Mouse (Mus musculus) left cerebral cortex, postnatal 10 days (tissue): ENCODE measurements around the gene Apbb2. TPM values are rescaled to one million over a fixed set of nuclear protein-coding genes. Genes with fewer than 3 reads are reported as not detected.

ENCODE experiments used
- DNase-seq, 2 experiments: peaks; one replicate each; pipeline ENCODE4 v3.0.0; 2021 to 2022; ENCODE audit warnings: low spot score in 2 of 2, mixed read lengths in 1 of 2; ENCODE audit errors: extremely low spot score in 1 of 2
- intact Hi-C: fragments of 180-260 bp; cut with DNase I; formaldehyde crosslinking; loops from one replicate; pipeline ENCODE4 v1.15.1; 2025
- total RNA-seq, 2 experiments: library from RNA; stranded (reverse); gene quantifications; 2 replicates each; pipeline ENCODE4 v1.2.3; 2021

Gene Apbb2
- total RNA-seq, 2 experiments from 2014 or later, result 73.7 to 74.4 TPM

- no peak for DNase-seq
- intact Hi-C loops, result no loop called here
Measured at GRCm38 (mm10) chr5:66530361-66530760, 88.2 kb downstream of the Apbb2 start.

- no peak for DNase-seq
- intact Hi-C loops, result no loop called here
Measured at GRCm38 (mm10) chr5:66529631-66530030, 89.0 kb downstream of the Apbb2 start.

GRCm38 (mm10) chr5:66528567-66528966 lies 90.0 kb downstream of the Apbb2 start:
- intact Hi-C loops, result no loop called here
- DNase-seq, result no peak

GRCm38 (mm10) chr5:66527090-66527489 lies 91.5 kb downstream of the Apbb2 start:
- intact Hi-C loops, result no loop called here
- peak in 1 of 2 experiments; percentile 65 for DNase-seq

- no peak for DNase-seq
- intact Hi-C loops, result no loop called here
Measured at GRCm38 (mm10) chr5:66525002-66525401, 93.6 kb downstream of the Apbb2 start.

GRCm38 (mm10) chr5:66523681-66524503 lies 94.7 kb downstream of the Apbb2 start:
- intact Hi-C loops, result no loop called here
- no peak for DNase-seq

- intact Hi-C loops, result no loop called here
- no peak for DNase-seq
Measured at GRCm38 (mm10) chr5:66521250-66521649, 97.3 kb downstream of the Apbb2 start.

GRCm38 (mm10) chr5:66519511-66519910 lies 99.1 kb downstream of the Apbb2 start:
- intact Hi-C loops, result no loop called here
- DNase-seq, result no peak

- intact Hi-C loops, result no loop called here
- DNase-seq, result no peak
Measured at GRCm38 (mm10) chr5:66518411-66519006, 100.1 kb downstream of the Apbb2 start.

- no peak for DNase-seq
- intact Hi-C loops, result no loop called here
Measured at GRCm38 (mm10) chr5:66517503-66517902, 101.1 kb downstream of the Apbb2 start.

GRCm38 (mm10) chr5:66516311-66516710 lies 102.3 kb downstream of the Apbb2 start:
- no peak for DNase-seq
- intact Hi-C loops, result no loop called here

- DNase-seq, result no peak
- intact Hi-C loops, result no loop called here
Measured at GRCm38 (mm10) chr5:66515271-66515670, 103.3 kb downstream of the Apbb2 start.

- intact Hi-C loops, result no loop called here
Measured at GRCm38 (mm10) chr5:66514659-66515058, 103.9 kb downstream of the Apbb2 start.

GRCm38 (mm10) chr5:66513412-66513811 lies 105.2 kb downstream of the Apbb2 start:
- intact Hi-C loops, result no loop called here
- DNase-seq, result no peak

More at GRCm38 (mm10) chr5:66514659-66515058, 103.9 kb downstream of the Apbb2 start:
- DNase-seq, result no peak

GRCm38 (mm10) chr5:66512519-66512918 lies 106.1 kb downstream of the Apbb2 start:
- DNase-seq, result no peak
- intact Hi-C loops, result no loop called here

- peak in 1 of 2 experiments; percentile 66 for DNase-seq
- intact Hi-C loops, result no loop called here
Measured at GRCm38 (mm10) chr5:66510716-66511115, 107.9 kb downstream of the Apbb2 start.

- no peak for DNase-seq
- intact Hi-C loops, result no loop called here
Measured at GRCm38 (mm10) chr5:66509151-66509550, 109.4 kb downstream of the Apbb2 start.

GRCm38 (mm10) chr5:66505578-66505977 lies 113.0 kb downstream of the Apbb2 start:
- no peak for DNase-seq
- intact Hi-C loops, result no loop called here

- DNase-seq, result no peak
- intact Hi-C loops, result no loop called here
Measured at GRCm38 (mm10) chr5:66505071-66505470, 113.5 kb downstream of the Apbb2 start.

GRCm38 (mm10) chr5:66504434-66504747 lies 114.2 kb downstream of the Apbb2 start:
- intact Hi-C loops, result no loop called here
- no peak for DNase-seq
